ENCODE assay signal across 27 mouse cellular contexts in genomic region chr9:96914005-96914404, GRCm38 (mm10). TPM values are rescaled to one million over a fixed set of nuclear protein-coding genes. Genes with fewer than 3 reads are reported as not detected.
A peak's percentile ranks its signal among the peaks of the same experiment; 100 is the strongest.
DNase-seq lines count a peak whose midpoint lies in the region; ATAC-seq and TF ChIP-seq lines count a peak whose summit lies in the region.
"Had no signal": no experiment of that assay in that cellular context is flagged by ENCODE, and none has a peak within 500 bp of the region (broad histone marks: within the 10 kb centered on the region; RNA-seq: fewer than 3 reads in every experiment).

No protein-coding gene starts in this region.

- no peak overlapping the region for H3K4me2 ChIP-seq in liver, embryonic 14.5 days (ENCODE audit: low read depth)
- H3K4me2 ChIP-seq in liver, embryonic 12.5 days = no peak overlapping the region
- H3K4me2 ChIP-seq: heart, embryonic 12.5 days; hindbrain, embryonic 12.5 days; lung, embryonic 14.5 days; midbrain, embryonic 12.5 days had no signal

- DNase-seq in heart, adult 2 months = no peak
- DNase-seq in heart, postnatal 25 days (ENCODE audit: low spot score) = no peak
- no peak for DNase-seq in liver, embryonic 14.5 days (ENCODE audit: low read depth in 3 of 3, low spot score in 3 of 3)
- peak; percentile 32 for DNase-seq in MEL (ENCODE audit: low read depth, low spot score)
- DNase-seq in induced T-regulatory cell, adult 2 months (ENCODE audit: low read depth) = peak; percentile 27
- no peak for DNase-seq in right cerebral cortex, postnatal 14 days
- DNase-seq in gastrocnemius, postnatal 25 days = no peak
- DNase-seq: adrenal gland, adult 8-10 months; cerebellum, adult 18-20 months; cerebellum, postnatal 14 days; gastrocnemius, adult 2 months; heart, postnatal 10 days; kidney, adult 9 months; kidney, postnatal 36 days; left cerebral cortex, postnatal 4 days; liver; lung, embryonic 14.5 days; right cerebral cortex, postnatal 25 days; spleen, adult 18-20 months; thymus, postnatal 25 days had no signal

- no peak for ATAC-seq in liver, embryonic 14.5 days (ENCODE audit: insufficient read depth)
- no peak for ATAC-seq in liver, embryonic 12.5 days
- ATAC-seq: activated CD4-positive, CD25-positive, alpha-beta regulatory T cell, adult 4 months; CD4-positive, CD25-positive, alpha-beta regulatory T cell, adult 4 months had no signal

- intact Hi-C loops in heart, adult 2 months (cut with DNase I) = no loop called here
- intact Hi-C loops in heart, postnatal 25 days (cut with DNase I) = no loop called here

- no peaks in the 10 kb centered on the region for H3K27me3 ChIP-seq in heart, adult 2 months (ENCODE audit: control insufficient read depth, insufficient read depth, low read length)
- H3K27me3 ChIP-seq in liver, embryonic 14.5 days (ENCODE audit: control insufficient read depth, insufficient read depth, low read length) = no peaks in the 10 kb centered on the region
- peaks cover 3% of the 10 kb centered on the region; the same call in 1 of the 2 replicates for H3K27me3 ChIP-seq in liver, embryonic 12.5 days (replicated peaks)
- H3K27me3 ChIP-seq in MEL (ENCODE audit: control insufficient read depth in 1 of 2, insufficient read depth in 2 of 2, low read length in 2 of 2) = peaks cover 10 to 15% of the 10 kb centered on the region in 2 experiments
- H3K27me3 ChIP-seq: heart, embryonic 12.5 days; hindbrain, embryonic 12.5 days; midbrain, embryonic 12.5 days had no signal

- no peak for TF ChIP-seq POLR2A in heart, adult 2 months (IDR thresholded peaks at IDR 0.05; ENCODE audit: insufficient read depth, low read depth, low read length)
- TF ChIP-seq POLR2A in MEL (IDR thresholded peaks at IDR 0.05; ENCODE audit: control insufficient read depth in 1 of 2, insufficient read depth in 1 of 2, low read depth in 1 of 2, low read length in 2 of 2, poor library complexity in 1 of 2) = no peak

- H3K79me2 ChIP-seq in heart, adult 2 months (replicated peaks; ENCODE audit: control insufficient read depth, insufficient read depth, low read length) = no peaks in the 10 kb centered on the region
- H3K79me2 ChIP-seq in MEL (ENCODE audit: control insufficient read depth, insufficient read depth, low read length, poor library complexity) = no peaks in the 10 kb centered on the region

- TF ChIP-seq RAD21 in MEL (IDR thresholded peaks at IDR 0.05; ENCODE audit: low read depth, low read length) = peak; percentile 26

- H3K9ac ChIP-seq in heart, adult 2 months (ENCODE audit: low read depth, low read length) = no peak overlapping the region
- H3K9ac ChIP-seq in liver, embryonic 14.5 days (replicated peaks) = no peak overlapping the region
- no peak overlapping the region for H3K9ac ChIP-seq in liver, embryonic 12.5 days
- no peak overlapping the region for H3K9ac ChIP-seq in MEL (ENCODE audit: control insufficient read depth, low read depth, low read length, poor library complexity, severe bottlenecking)
- H3K9ac ChIP-seq: heart, embryonic 12.5 days; hindbrain, embryonic 12.5 days; lung, embryonic 14.5 days; midbrain, embryonic 12.5 days had no signal

- no peaks in the 10 kb centered on the region for H3K4me1 ChIP-seq in heart, adult 2 months (ENCODE audit: control insufficient read depth, insufficient read depth, low read length)
- H3K4me1 ChIP-seq in liver, embryonic 14.5 days (replicated peaks; ENCODE audit: control insufficient read depth in 2 of 2, insufficient read depth in 2 of 2, low read length in 1 of 2) = no peaks in the 10 kb centered on the region
- H3K4me1 ChIP-seq in liver, embryonic 12.5 days = no peaks in the 10 kb centered on the region
- H3K4me1 ChIP-seq in MEL (ENCODE audit: control insufficient read depth in 1 of 2, insufficient read depth in 2 of 2, low read length in 2 of 2) = peaks cover 0 to 6% of the 10 kb centered on the region in 2 experiments; a peak in 2 of 4 replicates

- H3K4me3 ChIP-seq in heart, adult 2 months = no peak overlapping the region
- H3K4me3 ChIP-seq in liver, embryonic 14.5 days (ENCODE audit: insufficient read depth in 1 of 2, low read depth in 2 of 2, low read length in 2 of 2) = no peak overlapping the region
- no peak overlapping the region for H3K4me3 ChIP-seq in liver, embryonic 12.5 days
- H3K4me3 ChIP-seq in MEL (ENCODE audit: control insufficient read depth in 1 of 2, insufficient read depth in 1 of 2, low read depth in 2 of 2, low read length in 2 of 2) = no peak overlapping the region
- H3K4me3 ChIP-seq: forebrain, embryonic 10.5 days; gastrocnemius, adult 2 months; heart, embryonic 12.5 days; hindbrain, embryonic 12.5 days; midbrain, embryonic 12.5 days had no signal

- no peak for TF ChIP-seq EP300 in heart, adult 2 months (IDR thresholded peaks at IDR 0.05; ENCODE audit: insufficient read depth, low read depth, low read length)
- no peak for TF ChIP-seq EP300 in liver, embryonic 14.5 days (IDR thresholded peaks at IDR 0.05; ENCODE audit: low read depth)
- no peak for TF ChIP-seq EP300 in MEL (IDR thresholded peaks at IDR 0.05; ENCODE audit: low read depth in 1 of 2, low read length in 2 of 2)

- H3K27ac ChIP-seq in heart, adult 2 months = no peak overlapping the region
- H3K27ac ChIP-seq in liver, embryonic 14.5 days = no peak overlapping the region
- H3K27ac ChIP-seq in liver, embryonic 12.5 days = no peak overlapping the region
- no peak overlapping the region for H3K27ac ChIP-seq in MEL (ENCODE audit: control insufficient read depth, low read depth, low read length)
- H3K27ac ChIP-seq: forebrain, embryonic 10.5 days; gastrocnemius, adult 2 months; hindbrain, embryonic 12.5 days; midbrain, embryonic 12.5 days had no signal

- no peaks in the 10 kb centered on the region for H3K36me3 ChIP-seq in heart, adult 2 months (ENCODE audit: control insufficient read depth, insufficient read depth, low read length)
- H3K36me3 ChIP-seq in liver, embryonic 14.5 days (replicated peaks; ENCODE audit: control insufficient read depth, insufficient read depth, low read depth) = no peaks in the 10 kb centered on the region
- no peaks in the 10 kb centered on the region for H3K36me3 ChIP-seq in liver, embryonic 12.5 days
- H3K36me3 ChIP-seq in MEL (ENCODE audit: control insufficient read depth in 1 of 2, insufficient read depth in 2 of 2, low read length in 2 of 2) = no peaks in the 10 kb centered on the region
- H3K36me3 ChIP-seq: forebrain, embryonic 10.5 days; heart, embryonic 12.5 days; hindbrain, embryonic 12.5 days; midbrain, embryonic 12.5 days had no signal

- 86% methylated on average over 3 of the region's 3 CpGs for WGBS in heart, adult 2 months
- 65% methylated on average over 3 of the region's 3 CpGs for WGBS in liver, embryonic 14.5 days (ENCODE audit: insufficient replicate concordance)
- WGBS in liver, embryonic 12.5 days (ENCODE audit: insufficient replicate concordance) = 56% methylated on average over 3 of the region's 3 CpGs

- no peaks in the 10 kb centered on the region for H3K9me3 ChIP-seq in liver, embryonic 14.5 days (ENCODE audit: control insufficient read depth, low read length)
- H3K9me3 ChIP-seq in liver, embryonic 12.5 days (replicated peaks) = no peaks in the 10 kb centered on the region
- no peaks in the 10 kb centered on the region for H3K9me3 ChIP-seq in MEL (replicated peaks; ENCODE audit: insufficient read depth, low read length)
- H3K9me3 ChIP-seq: forebrain, embryonic 10.5 days; heart, embryonic 12.5 days; hindbrain, embryonic 12.5 days; midbrain, embryonic 12.5 days had no signal

- TF ChIP-seq CTCF in heart, adult 2 months (IDR thresholded peaks at IDR 0.05) = peak; percentile 16; the same call in 1 of the 2 replicates
- peak; percentile 7; the same call in 1 of the 2 replicates for TF ChIP-seq CTCF in liver, embryonic 14.5 days (IDR thresholded peaks at IDR 0.05; ENCODE audit: low read depth)
- peak in 2 of 3 experiments; percentile 48 to 54; a peak in 4 of 6 replicates for TF ChIP-seq CTCF in MEL (IDR thresholded peaks at IDR 0.05 in 2 of 3, conservative IDR thresholded peaks at IDR 0.05 in 1 of 3; ENCODE audit: control insufficient read depth in 1 of 3, insufficient read depth in 1 of 3, low read depth in 2 of 3, low read length in 3 of 3, poor library complexity in 1 of 3, severe bottlenecking in 1 of 3)

TF ChIP-seq in MEL, 35 proteins besides CTCF, POLR2A, EP300 and RAD21:
- no peak for TF ChIP-seq CHD2 (IDR thresholded peaks at IDR 0.05; ENCODE audit: low read length)
- TF ChIP-seq TAL1 (IDR thresholded peaks at IDR 0.05; ENCODE audit: low read length) = no peak
- no peak for TF ChIP-seq MAFK (IDR thresholded peaks at IDR 0.05; ENCODE audit: borderline replicate concordance, low read depth, low read length)
- no peak for TF ChIP-seq MYB (IDR thresholded peaks at IDR 0.05; ENCODE audit: low read depth, low read length)
- no peak for TF ChIP-seq GATA1 (IDR thresholded peaks at IDR 0.05; ENCODE audit: low read depth, low read length)
- no peak for TF ChIP-seq MEF2A (IDR thresholded peaks at IDR 0.05; ENCODE audit: extremely low read depth, insufficient replicate concordance, low read depth, low read length, poor library complexity, severe bottlenecking)
- TF ChIP-seq TBP (IDR thresholded peaks at IDR 0.05; ENCODE audit: low read depth, low read length) = no peak
- no peak for TF ChIP-seq ELF1 (IDR thresholded peaks at IDR 0.05; ENCODE audit: low read depth, low read length)
- TF ChIP-seq CHD1 (IDR thresholded peaks at IDR 0.05; ENCODE audit: low read depth, low read length) = no peak

RNA-seq across cellular contexts. Expression of gene Pxylp1, which starts 21.5 kb away (rescaled TPM):
- total RNA-seq in heart, adult 2 months (2021) = 10 to 100 TPM; 16.3 to 16.9 TPM
- 6.5 and 9.5 TPM in 2 replicates for polyA plus RNA-seq in heart, adult 2 months (2012; rRNA removed)
- total RNA-seq in heart, postnatal 25 days (2021) = 10 to 100 TPM; 17.4 to 24.9 TPM
- 1.3 and 1.4 TPM in 2 replicates for polyA plus RNA-seq in liver, embryonic 14.5 days (2012; rRNA removed)
- polyA plus RNA-seq in liver, embryonic 14.5 days (2014; fragmentation: Nextera tagmentation; extraction: Ambion mirVana) = 3.0 and 3.5 TPM in 2 replicates
- polyA plus RNA-seq in liver, embryonic 12.5 days (2016; fragmentation: Nextera tagmentation; extraction: Ambion mirVana) = 2.1 and 2.2 TPM in 2 replicates
- total RNA-seq in MEL (2012; rRNA removed) = 5.4 and 5.7 TPM in 2 replicates
- 1 to 10 TPM in 1 of 2 experiments, not detected in 1; 9.9 TPM for polyA plus RNA-seq in MEL (2012; ENCODE audit: insufficient read depth in 1 of 2, insufficient read length in 2 of 2, low read depth in 1 of 2, low replicate concordance in 2 of 2, missing spikeins in 1 of 2)
- total RNA-seq in gastrocnemius, postnatal 25 days (2021) = 1 to 10 TPM; 1.7 to 1.8 TPM

Comparison
In these comparisons a context has a peak if more than half of its experiments do, and no peak if none do; other contexts are left out.
1. DNase-seq: peak in MEL (single experiment) and induced T-regulatory cell, adult 2 months (single experiment); none in heart, adult 2 months (0 of 2), heart, postnatal 25 days (single experiment), liver, embryonic 14.5 days (0 of 3), right cerebral cortex, postnatal 14 days (single experiment) and gastrocnemius, postnatal 25 days (single experiment).
2. Peak in every context shown above with its lines, with median percentiles within 50 percentile points of each other: CTCF ChIP-seq.